Mouse (Mus musculus): ENCODE measurements around the gene Pde1a.

GRCm38 (mm10) chr2:80037971-80038370, 91.3 kb downstream of the Pde1a start:
- TF ChIP-seq POLR2A (IDR thresholded peaks at IDR 0.05; ENCODE audit: borderline replicate concordance, extremely low read depth, insufficient read depth, insufficient read length, poor library complexity, severe bottlenecking) = no peak
- no peak for TF ChIP-seq CTCF (IDR thresholded peaks at IDR 0.05; ENCODE audit: borderline replicate concordance, extremely low read depth, insufficient read depth, insufficient read length)

All from brain, embryonic 14.5 days (tissue).